Mouse (Mus musculus): ENCODE results near the gene Zbtb32. TPM values are rescaled to one million over a fixed set of nuclear protein-coding genes. Genes with fewer than 3 reads are reported as not detected.

Gene Zbtb32
- polyA plus RNA-seq, 1 experiment from 2014 or later, result 0.44 TPM

DNA sequence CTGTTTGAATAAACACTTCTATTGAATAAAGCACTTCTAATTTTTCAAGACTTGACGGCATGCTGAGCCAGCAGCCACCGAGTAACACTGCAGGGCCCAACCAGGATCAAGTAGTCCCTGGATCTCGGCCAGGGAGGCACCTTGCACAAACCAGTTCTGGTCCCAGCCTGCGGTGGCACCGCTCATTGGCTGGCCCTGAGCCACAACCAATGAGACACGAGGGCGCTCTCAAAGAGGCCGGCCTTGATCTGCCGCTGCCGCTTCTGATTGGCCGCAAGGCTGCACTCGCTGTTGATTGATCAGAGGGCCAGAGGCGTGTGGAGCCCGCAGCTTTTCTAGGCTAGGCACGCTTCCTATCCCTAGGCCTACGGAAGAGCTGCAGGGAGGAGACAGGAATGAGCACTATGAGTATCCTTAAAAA, 1.2 kb upstream of the Zbtb32 start:
- H3K4me3 ChIP-seq (replicated peaks), result peak overlapping the region; percentile 21
- peak; percentile 98 for ATAC-seq (ENCODE audit: low FRiP score)
- 2% methylated on average over 16 of the region's 16 CpGs for WGBS
- peak overlapping the region; percentile 56 for H3K27ac ChIP-seq (replicated peaks)
- H3K9me3 ChIP-seq (replicated peaks), result no peaks in the 10 kb centered on the region
- H3K36me3 ChIP-seq, result no peaks in the 10 kb centered on the region
- 0 out of 2 replicates have a peak overlapping the region, but pooled peaks have one; percentile 18 for H3K9ac ChIP-seq (replicated peaks)
- H3K27me3 ChIP-seq (replicated peaks), result no peaks in the 10 kb centered on the region
- peaks cover 12% of the 10 kb centered on the region for H3K4me1 ChIP-seq
- peak overlapping the region; percentile 52 for H3K4me2 ChIP-seq

DNA sequence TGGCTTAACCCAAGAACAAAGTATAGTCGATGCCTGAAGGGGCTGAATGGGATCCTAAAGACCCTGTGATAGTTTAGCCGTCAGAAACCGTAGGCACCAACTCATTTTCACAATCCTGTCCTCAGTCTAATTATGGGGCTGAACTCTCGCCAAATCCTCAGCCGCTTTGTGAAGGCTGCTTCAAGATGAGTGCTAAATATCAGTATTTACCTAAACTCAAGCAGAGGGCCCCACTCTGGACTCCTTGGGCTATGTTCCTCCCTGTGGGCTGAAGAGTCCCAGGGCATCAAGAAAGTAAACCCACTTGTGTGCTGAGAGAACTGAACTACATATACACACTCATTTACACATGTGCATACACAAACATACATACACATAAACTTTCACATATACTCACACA, 1.9 kb downstream of the Zbtb32 start:
- Histone ChIP-seq H3K4me1 (peaks cover 12% of the 10 kb centered on the region), H3K27me3 (replicated peaks) (no peaks in the 10 kb centered on the region), H3K9ac (replicated peaks) (no peak overlapping the region), H3K36me3 (no peaks in the 10 kb centered on the region), H3K27ac (replicated peaks) (no peak overlapping the region), H3K4me2 (no peak overlapping the region), H3K9me3 (replicated peaks) (no peaks in the 10 kb centered on the region), H3K4me3 (replicated peaks) (no peak overlapping the region)
- no peak for ATAC-seq (ENCODE audit: low FRiP score)
- 78% methylated on average over 5 of the region's 5 CpGs for WGBS

DNA sequence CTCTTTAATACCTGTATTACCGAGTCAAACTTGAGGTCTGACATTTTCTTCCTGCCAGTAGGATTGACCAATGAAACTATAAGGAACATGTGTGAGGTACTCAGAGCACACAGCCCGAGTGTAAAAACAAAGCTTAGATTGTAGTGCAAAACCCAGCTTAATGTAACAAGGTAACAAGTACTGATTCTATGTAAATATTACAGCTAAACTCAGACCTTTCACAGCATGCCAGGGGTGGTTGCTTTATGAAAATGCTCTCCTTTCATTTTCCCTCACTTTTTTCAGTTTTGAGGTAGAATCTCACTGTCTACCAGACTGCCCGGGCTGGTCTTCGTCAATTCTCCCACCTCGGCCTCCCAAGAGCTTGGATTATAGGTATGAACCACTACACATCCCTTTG, 2.6 kb downstream of the Zbtb32 start:
- 83% methylated on average over 5 of the region's 5 CpGs for WGBS

DNA sequence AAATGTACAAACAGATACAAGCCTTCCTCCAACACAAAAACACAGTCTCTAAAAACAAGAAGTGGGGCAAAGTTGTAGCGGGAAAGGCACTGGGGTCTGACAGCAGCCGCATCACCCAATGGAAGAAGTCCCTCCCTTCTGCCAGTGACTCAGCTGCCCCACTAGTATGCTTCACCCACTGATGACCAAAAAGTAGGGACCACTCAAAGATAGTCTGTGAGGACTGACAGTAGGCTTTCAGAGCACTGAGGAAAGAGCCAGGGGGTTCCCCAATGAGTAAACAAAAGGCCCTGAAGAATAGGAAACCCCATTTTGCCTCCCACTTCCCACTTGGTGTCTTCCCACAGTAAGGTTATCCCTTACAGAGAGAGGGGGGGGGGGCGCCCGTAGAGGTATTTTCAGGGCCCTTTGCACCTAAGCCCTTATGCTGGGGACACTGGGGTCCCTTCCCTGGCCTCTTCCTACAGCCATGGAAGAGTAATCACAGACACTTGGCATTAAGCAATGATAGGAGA, 4.1 kb downstream of the Zbtb32 start:
- H3K36me3 ChIP-seq, result no peaks in the 10 kb centered on the region
- H3K9ac ChIP-seq (replicated peaks), result no peak overlapping the region
- no peak overlapping the region for H3K27ac ChIP-seq (replicated peaks)
- H3K4me2 ChIP-seq, result no peak overlapping the region
- no peak overlapping the region for H3K4me3 ChIP-seq (replicated peaks)
- no peak for ATAC-seq (ENCODE audit: low FRiP score)
- H3K4me1 ChIP-seq, result peaks cover 8% of the 10 kb centered on the region
- WGBS, result 69% methylated on average over 4 of the region's 4 CpGs
- no peaks in the 10 kb centered on the region for H3K27me3 ChIP-seq (replicated peaks)
- no peaks in the 10 kb centered on the region for H3K9me3 ChIP-seq (replicated peaks)

More for the DNA sequence above, 2.6 kb downstream of the Zbtb32 start:
- H3K4me1 ChIP-seq, result peaks cover 12% of the 10 kb centered on the region
- H3K9me3 ChIP-seq (replicated peaks), result no peaks in the 10 kb centered on the region
- no peaks in the 10 kb centered on the region for H3K27me3 ChIP-seq (replicated peaks)
- H3K4me3 ChIP-seq (replicated peaks), result no peak overlapping the region
- no peak for ATAC-seq (ENCODE audit: low FRiP score)
- no peaks in the 10 kb centered on the region for H3K36me3 ChIP-seq
- no peak overlapping the region for H3K4me2 ChIP-seq
- no peak overlapping the region for H3K9ac ChIP-seq (replicated peaks)
- no peak overlapping the region for H3K27ac ChIP-seq (replicated peaks)

DNA sequence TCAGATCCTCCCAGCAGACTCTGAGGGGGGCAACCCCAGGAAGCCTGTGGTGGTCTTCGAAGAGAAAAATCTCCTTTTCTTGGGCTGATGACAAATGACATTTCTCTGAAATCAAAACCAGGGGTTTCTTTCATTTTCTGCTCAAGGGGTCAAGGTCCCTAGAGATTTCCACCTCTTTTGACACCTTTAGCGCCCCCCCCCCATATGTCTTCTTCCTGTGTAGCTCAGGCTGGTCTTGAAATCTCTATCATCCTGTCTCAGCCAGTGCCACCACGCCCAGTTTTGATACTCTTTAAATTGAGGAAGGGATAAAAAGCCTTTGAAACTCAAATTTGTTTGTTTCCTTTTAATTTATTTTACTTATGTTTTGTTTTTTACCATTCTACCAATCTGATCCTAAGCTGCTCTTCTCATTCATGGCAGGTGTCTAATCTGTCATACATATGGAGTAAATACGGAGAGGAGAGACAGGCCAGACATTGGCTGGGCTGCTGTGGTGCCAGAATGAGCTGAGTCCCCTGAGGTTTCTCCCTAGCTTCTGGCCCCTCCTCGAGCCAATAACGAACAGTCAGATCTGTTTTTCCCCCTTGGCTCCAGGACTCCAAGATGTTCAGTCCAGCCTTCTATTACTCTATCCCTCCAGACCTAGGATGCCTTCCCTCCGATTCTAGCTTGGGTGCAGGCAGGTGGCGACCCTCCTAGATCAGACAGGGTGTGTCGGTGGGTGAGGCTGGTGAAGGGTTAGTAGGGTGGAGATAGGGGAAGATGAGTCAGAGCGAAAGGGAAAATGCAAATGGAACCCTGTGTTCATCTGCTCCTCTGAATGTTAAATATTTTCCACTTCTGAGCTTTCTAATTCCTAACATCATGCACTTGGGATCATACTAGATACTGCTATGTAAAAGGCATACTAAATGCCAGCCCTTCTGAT, 4.9 kb downstream of the Zbtb32 start:
- H3K9ac ChIP-seq (replicated peaks), result no peak overlapping the region
- 72% methylated on average over 10 of the region's 10 CpGs for WGBS
- peaks cover 7% of the 10 kb centered on the region for H3K4me1 ChIP-seq
- ATAC-seq (ENCODE audit: low FRiP score), result no peak
- H3K4me2 ChIP-seq, result no peak overlapping the region
- H3K27ac ChIP-seq (replicated peaks), result no peak overlapping the region
- no peaks in the 10 kb centered on the region for H3K9me3 ChIP-seq (replicated peaks)
- no peaks in the 10 kb centered on the region for H3K36me3 ChIP-seq
- no peaks in the 10 kb centered on the region for H3K27me3 ChIP-seq (replicated peaks)
- H3K4me3 ChIP-seq (replicated peaks), result no peak overlapping the region

DNA sequence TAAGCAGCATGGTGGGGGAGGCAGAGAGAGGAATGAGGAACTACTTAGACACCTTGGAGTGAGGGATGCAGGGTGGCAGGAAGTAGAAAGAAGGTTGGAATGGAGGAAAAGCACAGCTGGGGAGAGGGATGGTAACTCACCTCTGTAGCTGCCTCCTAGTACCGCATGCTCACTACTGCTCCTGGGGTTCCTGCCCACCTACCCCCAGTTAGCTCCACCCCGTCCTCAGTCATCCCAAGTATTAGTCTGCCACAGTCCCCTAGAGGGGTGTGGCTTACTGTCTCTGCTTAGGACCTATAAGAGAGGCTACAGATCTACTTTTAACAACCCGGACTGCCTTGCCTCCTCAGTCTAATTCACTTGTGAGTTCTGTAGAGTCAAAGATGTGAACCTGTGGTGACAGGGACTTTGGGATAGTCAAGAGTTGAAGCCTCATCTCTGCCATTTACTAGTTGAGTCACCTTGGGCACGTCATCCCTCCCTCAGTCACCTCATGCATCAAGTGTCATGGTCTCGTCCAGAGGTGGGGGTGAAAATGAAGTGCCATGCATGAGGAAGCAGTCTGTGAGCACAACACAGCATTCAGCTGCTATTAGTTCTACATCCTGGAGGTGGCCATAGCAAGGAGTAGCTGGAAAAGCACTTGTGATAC, 5.8 kb downstream of the Zbtb32 start:
- no peak overlapping the region for H3K27ac ChIP-seq (replicated peaks)
- H3K9me3 ChIP-seq (replicated peaks), result no peaks in the 10 kb centered on the region
- H3K27me3 ChIP-seq (replicated peaks), result no peaks in the 10 kb centered on the region
- H3K36me3 ChIP-seq, result no peaks in the 10 kb centered on the region
- no peak overlapping the region for H3K9ac ChIP-seq (replicated peaks)
- no peak overlapping the region for H3K4me3 ChIP-seq (replicated peaks)
- H3K4me1 ChIP-seq, result peaks cover 7% of the 10 kb centered on the region
- H3K4me2 ChIP-seq, result no peak overlapping the region
- ATAC-seq (ENCODE audit: low FRiP score), result no peak
- WGBS, result 61% methylated on average over 5 of the region's 5 CpGs

DNA sequence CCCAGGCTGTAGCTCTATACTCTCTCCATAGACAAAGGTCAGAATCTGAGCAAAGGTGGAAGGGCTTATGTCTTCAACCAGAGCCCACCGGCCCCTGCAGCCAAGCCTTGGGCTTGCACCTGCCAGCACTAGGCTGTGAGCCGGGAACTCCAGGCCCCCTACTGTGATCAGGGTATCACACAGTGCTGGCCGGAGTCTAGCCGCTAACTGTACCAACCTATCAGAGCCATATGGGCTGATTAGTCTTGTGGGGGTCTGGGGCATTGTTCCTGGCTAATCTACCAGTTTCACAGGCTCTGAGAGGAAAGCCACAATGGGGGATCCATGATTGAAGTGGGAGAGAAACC, 7.1 kb downstream of the Zbtb32 start:
- Histone ChIP-seq H3K36me3 (no peaks in the 10 kb centered on the region), H3K27me3 (replicated peaks) (no peaks in the 10 kb centered on the region), H3K9me3 (replicated peaks) (no peaks in the 10 kb centered on the region), H3K9ac (replicated peaks) (no peak overlapping the region), H3K4me1 (peaks cover 20% of the 10 kb centered on the region), H3K4me3 (replicated peaks) (no peak overlapping the region), H3K4me2 (no peak overlapping the region), H3K27ac (replicated peaks) (no peak overlapping the region)
- ATAC-seq (ENCODE audit: low FRiP score), result no peak
- 49% methylated on average over 4 of the region's 4 CpGs for WGBS

DNA sequence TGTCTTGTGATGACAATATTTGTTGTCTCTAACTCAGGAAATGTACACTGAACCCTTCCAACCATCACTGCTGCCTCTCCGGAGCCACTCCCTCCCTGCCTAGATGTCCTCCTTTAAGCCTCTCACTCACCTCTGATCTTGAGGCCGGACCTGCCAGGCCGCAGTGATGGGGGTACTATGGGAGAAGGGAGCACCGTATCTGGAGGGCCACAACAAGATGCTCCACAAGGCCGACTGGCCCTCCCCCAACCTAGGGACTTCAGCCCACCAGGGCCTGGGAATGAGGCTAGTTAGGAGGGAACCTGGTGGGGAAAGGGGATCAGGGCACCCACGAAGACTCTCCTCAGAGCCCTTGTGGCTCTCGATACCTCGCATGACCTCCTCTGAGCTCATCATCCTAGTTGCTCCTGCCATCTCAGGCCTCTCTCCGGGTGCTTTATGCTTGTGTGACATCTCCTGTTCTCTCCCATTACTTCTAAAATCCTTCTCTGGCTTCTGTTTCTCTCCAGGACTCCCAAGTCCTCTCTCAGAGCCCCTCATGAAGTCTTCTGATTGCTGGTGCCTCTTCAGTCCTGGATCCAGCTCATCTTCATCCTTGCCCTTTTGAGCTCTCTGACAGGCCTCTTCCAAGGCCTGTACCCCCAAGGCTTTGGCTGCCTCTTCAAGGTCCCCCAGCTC, 7.6 kb downstream of the Zbtb32 start:
- Histone ChIP-seq H3K27ac (replicated peaks) (no peak overlapping the region), H3K4me2 (no peak overlapping the region), H3K9ac (replicated peaks) (no peak overlapping the region), H3K27me3 (replicated peaks) (no peaks in the 10 kb centered on the region), H3K4me1 (peaks cover 23% of the 10 kb centered on the region), H3K4me3 (replicated peaks) (no peak overlapping the region), H3K36me3 (0 out of 2 replicates have a peak, but pooled peaks cover 4% of the 10 kb centered on the region), H3K9me3 (replicated peaks) (no peaks in the 10 kb centered on the region)
- no peak for ATAC-seq (ENCODE audit: low FRiP score)
- WGBS, result 89% methylated on average over 9 of the region's 9 CpGs

DNA sequence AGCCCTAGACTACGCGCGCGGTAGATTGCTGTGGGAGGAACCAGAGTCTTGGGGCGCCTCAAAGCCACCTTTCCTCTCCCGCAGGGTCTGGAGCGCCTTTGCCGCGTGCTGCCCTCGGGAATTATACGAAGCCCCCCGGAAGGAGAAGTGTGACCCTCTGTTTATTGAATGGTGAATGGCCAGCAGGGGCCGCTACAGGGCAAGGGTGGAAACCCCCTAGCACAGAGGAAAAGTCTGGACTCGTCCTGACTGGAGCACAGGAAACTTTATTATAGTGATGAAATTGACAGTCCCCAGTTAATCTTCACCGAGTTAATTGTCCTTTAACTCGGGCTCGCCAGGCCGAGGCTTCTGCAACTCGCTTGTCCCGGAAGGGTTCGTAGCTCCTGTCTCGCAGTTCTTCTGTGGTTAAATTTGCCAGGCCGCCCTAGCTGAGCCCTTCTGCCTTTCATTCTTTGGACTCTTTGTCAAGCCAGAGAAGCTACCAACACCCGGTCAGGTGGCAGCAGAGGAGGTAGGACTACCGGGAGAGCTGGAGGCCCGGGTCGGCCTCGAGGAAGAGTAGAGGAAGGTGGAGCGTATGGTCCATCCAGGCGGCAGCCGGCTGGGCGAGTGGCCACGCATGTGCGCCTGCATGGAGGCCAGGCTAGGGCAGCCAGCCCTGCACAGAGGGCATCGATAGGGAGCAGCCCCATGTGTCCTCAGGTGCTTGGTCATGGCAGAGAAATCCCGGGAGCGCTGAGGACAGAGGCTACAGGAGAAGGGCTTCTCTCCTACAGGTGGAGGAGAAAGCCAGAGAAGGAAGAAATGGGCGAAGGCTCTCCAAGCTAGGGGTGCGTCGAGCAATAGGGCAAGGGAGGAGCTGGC, 9.0 kb downstream of the Zbtb32 start:
- H3K27ac ChIP-seq (replicated peaks), result peak overlapping the region; percentile 94
- H3K9me3 ChIP-seq (replicated peaks), result no peaks in the 10 kb centered on the region
- no peaks in the 10 kb centered on the region for H3K27me3 ChIP-seq (replicated peaks)
- H3K4me3 ChIP-seq (replicated peaks), result peak overlapping the region; percentile 91
- peak overlapping the region; percentile 90 for H3K4me2 ChIP-seq
- H3K9ac ChIP-seq (replicated peaks), result peak overlapping the region; percentile 96
- WGBS, result 28% methylated on average over 40 of the region's 40 CpGs
- ATAC-seq (ENCODE audit: low FRiP score), result peak; percentile 79
- H3K36me3 ChIP-seq, result peaks cover 17% of the 10 kb centered on the region
- H3K4me1 ChIP-seq, result peaks cover 23% of the 10 kb centered on the region

DNA sequence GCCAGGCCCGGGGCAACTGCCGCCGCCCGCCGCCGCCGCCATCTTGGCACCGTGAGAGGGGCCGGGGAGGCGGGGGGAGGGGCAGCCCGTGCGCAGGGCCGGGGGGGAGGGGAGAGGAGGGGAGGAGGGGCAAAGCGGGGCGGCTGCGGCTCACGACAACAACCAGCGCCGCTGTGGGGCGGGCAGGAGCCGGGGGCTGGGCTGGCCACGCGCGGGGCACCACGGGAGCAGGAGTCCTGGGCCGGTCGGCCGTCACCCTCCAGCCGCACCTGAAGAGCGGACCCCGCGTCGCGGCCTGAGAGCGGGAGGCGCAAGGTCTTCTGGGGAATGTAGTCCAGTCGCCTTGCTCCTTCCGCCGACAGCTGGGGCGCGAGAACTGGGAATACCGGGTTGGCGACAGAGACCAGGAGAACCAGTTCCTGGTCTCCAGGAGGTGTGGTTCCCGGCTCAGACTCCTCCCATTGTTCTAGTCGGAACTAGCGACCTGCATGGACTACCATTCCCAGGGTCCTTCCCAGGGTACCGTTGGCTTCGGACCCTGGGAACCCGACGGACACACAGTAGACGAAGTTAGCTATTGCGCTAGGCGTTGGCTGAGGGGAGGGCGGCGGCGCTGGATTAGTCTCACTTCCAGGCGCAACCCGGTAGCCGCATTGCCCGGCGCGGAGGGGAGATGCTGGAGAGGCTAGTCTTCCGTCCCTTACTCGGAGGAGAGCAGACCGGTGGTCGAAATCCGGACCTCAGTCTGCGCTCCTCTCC, 9.9 kb downstream of the Zbtb32 start, which contains the start of gene Kmt2b:
Gene Kmt2b (minus strand): TSS at position 51 of the 759 bp plus-strand sequence.
- no peaks in the 10 kb centered on the region for H3K9me3 ChIP-seq (replicated peaks)
- H3K4me1 ChIP-seq, result peaks cover 23% of the 10 kb centered on the region
- peak within 1 kb of the TSS; percentile 91 for H3K4me3 ChIP-seq (replicated peaks)
- H3K27ac ChIP-seq (replicated peaks), result peak within 1 kb of the TSS; percentile 94
- peak; percentile 95 for ATAC-seq (ENCODE audit: low FRiP score)
- no peaks in the 10 kb centered on the region for H3K27me3 ChIP-seq (replicated peaks)
- H3K4me2 ChIP-seq, result peak within 1 kb of the TSS; percentile 90
- peak within 1 kb of the TSS; percentile 96 for H3K9ac ChIP-seq (replicated peaks)
- WGBS, result under 1% methylated on average over 63 of the region's 68 CpGs
- peaks cover 25% of the 10 kb centered on the region for H3K36me3 ChIP-seq
